Mouse (Mus musculus) A20 (cell line): ENCODE results near the gene Ddx49.
A peak's percentile ranks its signal among the peaks of the same experiment; 100 is the strongest.

Source experiments
- DNase-seq: peaks from one replicate; pipeline ENCODE4 v3.0.0-alpha.2; 2011; ENCODE audit warnings: low read depth, low spot score

The Ddx49 gene

DNA sequence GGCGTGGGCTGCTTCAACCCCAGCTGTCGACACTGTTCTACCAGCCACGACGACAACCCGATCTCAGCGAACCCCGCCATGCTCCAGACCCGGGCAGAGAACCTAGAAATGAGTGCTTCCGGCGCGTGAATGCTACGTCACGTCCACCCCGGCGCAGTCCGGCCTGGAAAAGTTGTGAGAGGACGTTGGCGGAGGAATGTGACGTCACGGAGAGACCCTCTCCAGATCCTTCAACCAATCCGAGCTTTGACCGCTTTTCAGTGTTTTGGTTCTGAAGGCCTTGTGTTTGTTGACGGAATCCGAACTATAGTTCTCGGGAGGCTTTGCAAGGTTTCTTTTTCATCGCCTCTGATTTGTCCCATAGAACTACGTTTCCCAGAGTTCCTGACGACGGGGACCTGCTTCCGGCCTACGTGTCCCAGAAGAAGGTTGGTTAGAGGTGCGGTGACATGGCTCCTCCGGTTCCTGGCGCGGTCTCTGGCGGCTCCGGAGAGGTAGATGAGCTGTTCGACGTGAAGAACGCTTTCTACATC is at the start of gene Ddx49, which contains the start of gene Cope:
TSS of gene Ddx49 (minus strand) at position 132 of the 533 bp plus-strand sequence.
TSS of gene Cope (plus strand) at position 161 of the 533 bp plus-strand sequence.
- peak; percentile 96 for DNase-seq

DNA sequence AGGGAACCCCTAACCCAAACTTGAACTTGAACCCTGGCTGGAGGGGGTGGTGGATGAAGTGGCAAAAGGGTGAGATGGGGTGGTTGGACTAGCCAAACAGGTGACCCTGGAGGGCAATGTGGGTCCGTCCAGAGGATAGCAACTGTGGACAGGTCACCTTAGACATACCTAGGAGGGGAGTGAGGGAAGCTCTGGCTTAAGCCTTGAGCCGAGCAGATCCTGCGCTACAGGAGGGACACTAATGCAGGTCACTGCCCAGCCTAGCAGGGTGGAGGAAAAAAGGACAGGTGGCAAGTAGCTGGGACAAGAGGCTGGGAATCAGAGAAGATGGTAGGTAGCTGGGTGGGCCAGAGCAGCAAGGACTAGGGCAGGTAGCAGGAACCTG is 49.7 kb upstream of the Ddx49 start:
- no peak for DNase-seq

DNA sequence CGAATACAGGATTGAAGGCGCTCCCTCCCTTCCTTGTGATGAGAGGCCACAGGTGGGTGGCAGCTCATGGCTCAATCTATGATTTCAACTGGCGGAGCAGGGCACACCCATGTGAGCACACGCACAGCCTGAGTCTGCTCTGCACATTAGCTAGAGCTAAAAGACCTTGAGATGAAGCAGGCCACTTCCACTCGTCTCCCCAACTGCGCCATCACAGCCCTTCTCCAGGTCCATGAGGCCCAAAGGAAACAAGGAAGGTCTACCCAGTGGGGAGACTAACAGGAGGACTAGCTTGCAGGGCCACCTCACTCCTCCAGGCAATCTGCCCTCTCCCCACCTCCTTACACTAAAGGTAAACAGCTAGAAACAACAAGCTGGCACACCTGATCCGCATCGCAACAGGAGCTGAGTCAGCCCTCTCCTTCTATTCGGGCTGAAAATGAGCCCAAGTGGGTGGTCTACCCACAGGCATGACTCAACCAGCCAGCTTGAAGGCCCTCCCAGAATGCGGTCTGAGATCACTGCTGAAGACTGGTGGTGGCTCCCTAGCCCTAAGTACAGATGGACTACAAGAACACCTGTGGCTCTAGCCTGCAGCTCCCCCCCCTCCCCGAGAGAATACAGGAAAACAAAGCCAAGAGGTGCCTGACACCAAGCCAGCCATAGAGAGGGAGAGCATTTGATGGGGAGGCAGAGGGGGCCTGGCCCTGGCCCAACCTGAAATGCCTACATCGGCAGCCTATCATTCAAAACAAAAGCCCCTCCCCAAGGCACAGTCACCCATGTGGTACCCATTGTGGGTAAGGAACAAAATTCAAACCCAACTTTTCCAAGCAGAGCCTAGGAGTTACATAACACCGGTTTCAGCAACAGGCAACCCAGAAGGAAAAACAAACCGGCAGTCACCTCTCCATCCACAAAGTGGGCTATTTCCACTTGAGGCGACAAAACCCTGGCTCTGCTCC is 49.0 kb upstream of the Ddx49 start:
- no peak for DNase-seq

- DNase-seq: no peak
These were observed 45.7 kb upstream of the Ddx49 start for GRCm38 (mm10) chr8:70347860-70348420.

- DNase-seq: no peak
These were observed 45.2 kb upstream of the Ddx49 start for GRCm38 (mm10) chr8:70347443-70347842.

DNA sequence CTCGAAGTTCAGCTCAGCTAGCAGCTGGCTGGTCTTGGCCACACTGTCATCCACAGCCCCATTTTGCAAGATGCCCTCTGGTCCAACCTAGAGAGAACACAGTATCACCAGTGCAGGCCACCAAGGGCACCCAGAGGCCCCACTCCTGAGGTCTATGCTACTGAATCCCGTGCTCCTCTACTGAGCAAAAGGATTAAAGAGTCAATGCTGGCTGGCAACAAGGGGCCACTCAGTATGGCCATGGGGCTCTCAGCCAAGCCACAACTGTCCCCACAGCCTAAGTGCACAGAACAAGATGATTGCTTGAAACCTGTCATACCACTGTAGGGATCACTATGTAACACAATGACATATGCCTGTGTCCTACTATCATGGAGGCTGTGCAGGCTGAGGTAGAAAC is 42.0 kb upstream of the Ddx49 start:
- no peak for DNase-seq

- DNase-seq: peak; percentile 40
These were observed 41.4 kb upstream of the Ddx49 start for GRCm38 (mm10) chr8:70343696-70344095.

- no peak for DNase-seq
These were observed 40.8 kb upstream of the Ddx49 start for GRCm38 (mm10) chr8:70343076-70343475.

DNA sequence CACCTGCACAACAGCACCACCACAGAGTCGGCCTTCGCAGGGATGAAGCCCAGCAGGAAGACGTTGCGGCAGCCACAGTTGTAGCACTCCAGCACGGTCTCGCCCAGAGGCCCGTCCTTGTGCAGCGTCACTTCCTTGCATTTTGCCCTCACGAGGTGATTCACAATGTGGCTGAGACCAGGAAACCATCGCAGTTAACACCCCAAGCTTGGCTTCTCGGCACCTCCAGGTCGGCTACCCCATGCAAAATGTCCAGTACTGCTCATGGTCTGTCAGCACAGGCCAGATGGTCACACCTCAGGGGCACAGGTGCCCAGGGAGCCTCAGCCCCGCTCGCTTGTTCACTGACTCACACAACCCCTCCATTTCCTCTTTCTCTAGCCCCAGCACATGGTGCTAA is 39.7 kb upstream of the Ddx49 start:
- no peak for DNase-seq

DNA sequence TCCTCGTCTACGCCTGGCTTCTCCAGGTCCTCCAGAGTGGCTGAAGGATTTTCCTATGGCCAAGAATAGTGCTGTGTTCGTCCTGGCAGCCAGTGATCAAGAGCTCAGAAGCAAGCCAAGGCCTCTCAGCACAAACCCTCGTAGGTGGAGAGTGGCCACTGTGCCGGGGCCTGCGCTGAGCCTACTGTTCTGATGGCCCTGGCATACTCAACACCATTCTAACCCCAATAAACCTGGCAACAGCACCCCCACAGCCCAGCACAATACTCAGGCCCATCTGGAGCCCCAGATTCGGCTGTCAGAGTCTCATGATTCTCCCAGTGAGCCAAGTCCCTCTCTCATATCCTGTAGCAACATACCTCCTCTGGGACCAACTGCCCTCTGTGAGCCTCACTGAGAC is 38.4 kb upstream of the Ddx49 start:
- DNase-seq: no peak

DNA sequence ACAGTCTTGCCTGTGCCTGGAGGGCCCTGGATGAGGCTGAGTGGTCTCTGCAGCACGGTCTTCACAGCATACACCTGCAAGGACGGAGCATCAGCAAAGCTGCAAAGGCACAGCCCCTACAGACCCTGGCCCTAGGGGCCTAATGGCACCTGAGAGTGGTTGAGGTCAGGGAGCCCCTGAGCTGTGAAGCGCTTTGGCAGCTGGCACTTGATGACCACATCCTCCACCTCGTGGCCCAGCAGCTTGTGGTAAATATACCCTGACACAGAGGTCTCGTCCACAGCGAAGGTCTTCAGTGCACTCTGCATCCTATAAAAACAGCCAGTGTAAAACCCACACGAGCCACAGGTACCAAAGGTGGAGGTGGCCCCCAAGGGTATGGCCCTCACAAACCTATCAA is 36.6 kb upstream of the Ddx49 start:
- no peak for DNase-seq

- DNase-seq: no peak
These were observed 30.6 kb upstream of the Ddx49 start for GRCm38 (mm10) chr8:70332878-70333202.

- no peak for DNase-seq
These were observed 30.0 kb upstream of the Ddx49 start for GRCm38 (mm10) chr8:70332070-70332877.

GRCm38 (mm10) chr8:70331526-70331925 is 29.2 kb upstream of the Ddx49 start:
- DNase-seq: no peak

GRCm38 (mm10) chr8:70330741-70331364 is 28.6 kb upstream of the Ddx49 start:
- DNase-seq: no peak

- DNase-seq: no peak
These were observed 27.8 kb upstream of the Ddx49 start for GRCm38 (mm10) chr8:70329835-70330740.

DNA sequence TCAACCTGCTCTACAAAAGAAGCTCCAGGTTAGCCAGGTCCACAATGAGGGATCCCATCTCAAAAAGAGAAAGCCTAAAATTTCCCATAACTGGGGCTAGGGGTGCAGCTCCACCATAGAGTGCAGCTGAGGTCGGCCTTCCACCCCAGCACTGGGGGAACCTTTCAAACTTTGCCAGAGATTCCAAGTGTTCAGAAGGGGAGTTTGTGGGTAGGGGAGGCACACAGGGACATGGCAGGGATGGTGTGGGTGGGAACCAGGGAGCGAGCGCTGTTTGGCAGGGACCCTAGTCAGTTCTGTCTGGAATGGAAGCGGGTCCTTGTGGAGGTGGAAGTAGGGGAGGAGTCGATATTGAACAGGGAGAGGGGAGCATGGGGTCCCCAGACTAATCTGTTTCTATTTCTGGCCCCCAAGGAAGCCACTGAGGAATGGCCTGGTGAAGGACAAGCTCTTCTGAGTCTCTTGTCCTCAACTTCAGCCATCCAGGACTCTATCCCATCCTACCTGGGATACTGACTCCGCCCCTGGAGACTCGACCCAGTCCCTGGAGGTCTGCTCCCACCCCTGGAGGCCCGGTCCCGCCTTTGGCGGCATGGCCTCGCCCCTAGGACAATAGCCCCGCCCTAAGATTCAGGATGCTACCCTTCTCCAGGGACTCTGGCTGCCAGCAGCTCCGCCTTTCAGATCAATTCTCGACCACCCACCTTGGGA is 27.0 kb upstream of the Ddx49 start, which contains the start of gene Gdf1:
TSS of gene Gdf1 (plus strand) at position 694 of the 711 bp plus-strand sequence.
- DNase-seq: no peak

GRCm38 (mm10) chr8:70327512-70327911 is 25.2 kb upstream of the Ddx49 start:
- no peak for DNase-seq

GRCm38 (mm10) chr8:70323716-70324115 is 21.4 kb upstream of the Ddx49 start:
- DNase-seq: no peak

DNA sequence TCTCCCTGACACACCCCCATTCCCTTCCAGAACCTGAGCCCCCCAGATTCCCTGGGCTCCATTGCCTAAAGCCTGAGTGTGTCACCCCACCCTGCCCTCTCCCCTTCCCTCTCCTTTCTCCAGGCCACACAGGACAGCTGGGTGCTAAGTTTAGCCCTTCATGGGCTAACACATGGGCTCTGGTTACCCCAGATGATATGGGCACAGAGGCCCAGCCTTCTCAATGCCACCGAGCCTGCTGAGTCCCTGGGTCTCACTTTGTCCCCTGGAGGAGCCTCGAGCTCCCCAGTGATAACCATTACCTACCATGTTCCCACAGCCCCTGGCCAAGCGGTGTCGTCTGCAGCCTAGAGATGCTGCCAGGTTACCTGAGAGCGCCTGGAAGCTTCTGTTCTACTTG is 15.6 kb upstream of the Ddx49 start:
- no peak for DNase-seq
